Mouse (Mus musculus): ENCODE measurements around the gene Gm2431. TPM values are rescaled to one million over a fixed set of nuclear protein-coding genes. Genes with fewer than 3 reads are reported as not detected.
"Not testable (repeated sequence)": the region's sequence is repeated elsewhere in the genome, so short reads cannot be mapped to it uniquely, and the experiment has no call there.

The Gm2431 gene
- total RNA-seq, 2 experiments from 2014 or later: not detected

DNA sequence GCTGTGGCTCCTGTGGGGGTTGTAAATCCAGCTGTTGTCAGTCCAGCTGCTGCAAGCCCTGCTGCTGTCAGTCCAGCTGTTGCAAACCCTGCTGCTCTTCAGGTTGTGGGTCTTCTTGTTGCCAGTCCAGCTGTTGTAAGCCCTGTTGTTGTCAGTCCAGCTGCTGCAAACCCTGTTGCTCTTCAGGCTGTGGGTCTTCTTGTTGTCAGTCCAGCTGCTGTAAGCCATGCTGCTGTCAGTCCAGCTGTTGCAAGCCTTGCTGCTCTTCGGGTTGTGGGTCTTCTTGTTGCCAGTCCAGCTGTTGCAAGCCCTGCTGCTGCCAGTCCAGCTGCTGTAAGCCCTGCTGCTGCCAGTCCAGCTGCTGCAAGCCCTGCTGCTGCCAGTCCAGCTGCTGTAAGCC, 46.0 kb downstream of the Gm2431 start:
- not testable (repeated sequence) for ATAC-seq (replicated peaks; ENCODE audit: poor library complexity)

GRCm38 (mm10) chr7:142211559-142211958, 46.6 kb downstream of the Gm2431 start, which contains the start of gene Gm7579:
Gene Gm7579 (plus strand): TSS chr7:142211859.
- no peak for ATAC-seq (replicated peaks; ENCODE audit: poor library complexity)

Other genes with a start within 250 kb of the Gm2431 start
- 45.3 and 45.9 TPM in 2 replicates for gene Mob2, start 197.3 kb downstream of the Gm2431 start, total RNA-seq (2015)
- 45.9 and 47.1 TPM in 2 replicates for gene Mob2, start 197.3 kb downstream of the Gm2431 start, total RNA-seq (2017)
- gene Dusp8, start 162.5 kb downstream of the Gm2431 start, total RNA-seq (2015): 0.12 TPM in 1 of 2 replicates, not detected in the other
- gene Dusp8, start 162.5 kb downstream of the Gm2431 start, total RNA-seq (2017): not detected in 2 replicates
- not detected in 2 replicates for gene Gm45618, start 137.6 kb downstream of the Gm2431 start, total RNA-seq (2015)
- not detected in 2 replicates for gene Gm45618, start 137.6 kb downstream of the Gm2431 start, total RNA-seq (2017)
- not detected in 2 replicates for gene Gm39115, start 122.3 kb downstream of the Gm2431 start, total RNA-seq (2015)
- not detected in 2 replicates for gene Gm39115, start 122.3 kb downstream of the Gm2431 start, total RNA-seq (2017)
- not detected in 2 replicates for gene Gm45337, start 113.7 kb downstream of the Gm2431 start, total RNA-seq (2015)
- gene Gm45337, start 113.7 kb downstream of the Gm2431 start, total RNA-seq (2017): not detected in 2 replicates
- not detected in 2 replicates for gene Gm29735, start 101.2 kb downstream of the Gm2431 start, total RNA-seq (2015)
- not detected in 2 replicates for gene Gm29735, start 101.2 kb downstream of the Gm2431 start, total RNA-seq (2017)
- gene Gm4553, start 92.6 kb downstream of the Gm2431 start, total RNA-seq (2015): not detected in 2 replicates
- not detected in 2 replicates for gene Gm4553, start 92.6 kb downstream of the Gm2431 start, total RNA-seq (2017)
- gene Krtap5-2, start 82.3 kb downstream of the Gm2431 start, total RNA-seq (2015): not detected in 2 replicates
- not detected in 2 replicates for gene Krtap5-2, start 82.3 kb downstream of the Gm2431 start, total RNA-seq (2017)
- not detected in 2 replicates for gene Gm10153, start 68.0 kb downstream of the Gm2431 start, total RNA-seq (2015)
- gene Gm10153, start 68.0 kb downstream of the Gm2431 start, total RNA-seq (2017): not detected in 2 replicates
- not detected in 2 replicates for gene Krtap5-3, start 57.0 kb downstream of the Gm2431 start, total RNA-seq (2015)
- gene Krtap5-3, start 57.0 kb downstream of the Gm2431 start, total RNA-seq (2017): not detected in 2 replicates
- not detected in 2 replicates for gene Gm7579, start 46.5 kb downstream of the Gm2431 start, total RNA-seq (2015)
- gene Gm7579, start 46.5 kb downstream of the Gm2431 start, total RNA-seq (2017): not detected in 2 replicates
- gene Krtap5-5, start 28.4 kb downstream of the Gm2431 start, total RNA-seq (2015): not detected in 2 replicates
- gene Krtap5-5, start 28.4 kb downstream of the Gm2431 start, total RNA-seq (2017): not detected in 2 replicates
- gene Gm40460, start 17.3 kb downstream of the Gm2431 start, total RNA-seq (2015): not detected in 2 replicates
- not detected in 2 replicates for gene Gm40460, start 17.3 kb downstream of the Gm2431 start, total RNA-seq (2017)
- not detected in 2 replicates for gene Gm4559, start 16.0 kb upstream of the Gm2431 start, total RNA-seq (2015)
- gene Gm4559, start 16.0 kb upstream of the Gm2431 start, total RNA-seq (2017): not detected in 2 replicates
- not detected in 2 replicates for gene Krtap5-1, start 38.8 kb upstream of the Gm2431 start, total RNA-seq (2015)
- not detected in 2 replicates for gene Krtap5-1, start 38.8 kb upstream of the Gm2431 start, total RNA-seq (2017)
- gene Krtap5-4, start 45.2 kb upstream of the Gm2431 start, total RNA-seq (2015): not detected in 2 replicates
- gene Krtap5-4, start 45.2 kb upstream of the Gm2431 start, total RNA-seq (2017): not detected in 2 replicates
- gene Ifitm10, start 115.4 kb upstream of the Gm2431 start, total RNA-seq (2015): not detected in 2 replicates
- not detected in 2 replicates for gene Ifitm10, start 115.4 kb upstream of the Gm2431 start, total RNA-seq (2017)
- not detected in 2 replicates for gene Gm49369, start 124.3 kb upstream of the Gm2431 start, total RNA-seq (2015)
- gene Gm49369, start 124.3 kb upstream of the Gm2431 start, total RNA-seq (2017): 25.2 and 59.0 TPM in 2 replicates
- 115 and 133 TPM in 2 replicates for gene Ctsd, start 129.7 kb upstream of the Gm2431 start, total RNA-seq (2015)
- gene Ctsd, start 129.7 kb upstream of the Gm2431 start, total RNA-seq (2017): 129 and 170 TPM in 2 replicates
- not detected in 2 replicates for gene Syt8, start 176.5 kb upstream of the Gm2431 start, total RNA-seq (2015)
- gene Syt8, start 176.5 kb upstream of the Gm2431 start, total RNA-seq (2017): not detected in 2 replicates
- 6.0 and 8.0 TPM in 2 replicates for gene Tnni2, start 183.5 kb upstream of the Gm2431 start, total RNA-seq (2015)
- gene Tnni2, start 183.5 kb upstream of the Gm2431 start, total RNA-seq (2017): 2.4 and 7.7 TPM in 2 replicates
- gene Lsp1, start 202.5 kb upstream of the Gm2431 start, total RNA-seq (2015): 45.9 and 75.5 TPM in 2 replicates
- gene Lsp1, start 202.5 kb upstream of the Gm2431 start, total RNA-seq (2017): 65.5 and 67.5 TPM in 2 replicates
- gene Tnnt3, start 240.5 kb upstream of the Gm2431 start, total RNA-seq (2015): 0.20 TPM in 1 of 2 replicates, not detected in the other
- not detected in 2 replicates for gene Tnnt3, start 240.5 kb upstream of the Gm2431 start, total RNA-seq (2017)